Mouse (Mus musculus): Measurements from ENCODE around the gene Atp6v0c. TPM values are rescaled to one million over a fixed set of nuclear protein-coding genes. Genes with fewer than 3 reads are reported as not detected.

Atp6v0c gene
- total RNA-seq, 1 experiment = 129 TPM

DNA sequence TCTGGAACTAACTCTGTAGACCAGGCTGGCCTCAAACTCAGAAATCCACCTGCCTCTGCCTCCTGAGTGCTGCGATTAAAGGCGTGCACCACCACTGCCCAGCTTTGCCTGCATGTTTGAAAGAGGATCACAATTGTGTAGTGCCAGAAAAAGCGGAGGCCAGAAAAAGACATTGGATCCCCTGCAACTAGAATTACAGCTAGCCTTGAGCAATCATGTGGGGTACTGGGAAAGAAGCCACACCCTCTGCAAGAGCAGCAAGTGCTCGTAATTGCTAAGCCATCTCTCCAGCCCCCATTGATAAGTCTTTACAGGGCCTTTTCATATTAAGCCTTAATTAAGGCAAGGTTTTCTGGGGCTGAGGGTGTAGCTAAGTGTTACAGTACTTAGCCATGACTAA, 22.0 kb upstream of the Atp6v0c start:
- Histone ChIP-seq H3K4me1 (ENCODE audit: control insufficient read depth in 2 of 2, insufficient read depth in 2 of 2, low read length in 2 of 2, poor library complexity in 1 of 2) (peaks cover 4 to 10% of the 10 kb centered on the region in 2 experiments; a peak in 3 of 4 replicates), H3K27ac (ENCODE audit: insufficient read depth, low read depth, low read length, poor library complexity, severe bottlenecking) (no peak overlapping the region), H3K4me3 (ENCODE audit: insufficient read depth in 1 of 2, low read depth in 1 of 2, low read length in 2 of 2, poor library complexity in 1 of 2, severe bottlenecking in 1 of 2) (no peak overlapping the region), H3K36me3 (ENCODE audit: control insufficient read depth, insufficient read depth, low read length, poor library complexity, severe bottlenecking) (0 out of 2 replicates have a peak, but pooled peaks cover 2% of the 10 kb centered on the region), H3K9ac (ENCODE audit: insufficient read depth, low read depth, low read length, poor library complexity, severe bottlenecking) (no peak overlapping the region), H3K9me3 (ENCODE audit: control insufficient read depth, insufficient read depth, low read depth, low read length) (no peaks in the 10 kb centered on the region)
- TF ChIP-seq ZC3H11A (IDR thresholded peaks at IDR 0.05; ENCODE audit: borderline replicate concordance, low read depth, low read length) (no peak), MAFK (IDR thresholded peaks at IDR 0.05; ENCODE audit: insufficient read depth, low read depth, low read length) (no peak), CHD2 (IDR thresholded peaks at IDR 0.05; ENCODE audit: low read depth, low read length) (no peak), HCFC1 (IDR thresholded peaks at IDR 0.05; ENCODE audit: borderline replicate concordance, insufficient read depth, low read length) (no peak), ZNF384 (IDR thresholded peaks at IDR 0.05; ENCODE audit: low read depth, low read length) (no peak)
- no peak for DNase-seq (ENCODE audit: low read depth, low spot score)
- in situ Hi-C loops (cut with MboI; ENCODE audit: low sequenced_read_pairs in 2 of 2, unreplicated experiment in 2 of 2) = no loop called here

DNA sequence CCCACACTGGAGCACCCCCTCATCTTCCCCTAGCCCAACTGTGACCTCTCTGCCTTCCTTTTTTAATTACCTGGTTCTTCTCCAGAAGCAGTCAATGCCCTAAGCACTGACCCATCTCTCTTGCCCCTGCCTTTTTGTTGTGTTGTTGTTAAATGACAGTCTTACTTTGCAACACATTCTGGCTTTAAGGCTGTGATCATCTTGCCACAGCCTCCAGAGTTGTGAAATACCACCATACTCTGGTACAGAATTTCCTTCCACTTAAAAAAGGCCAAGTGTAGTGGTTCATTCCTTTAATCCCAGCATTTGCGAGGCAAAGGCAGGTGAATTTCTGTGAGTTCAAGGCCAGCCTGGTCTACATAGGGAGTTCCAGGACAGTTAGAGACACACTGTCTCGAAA, 21.4 kb upstream of the Atp6v0c start:
- Histone ChIP-seq H3K4me1 (ENCODE audit: control insufficient read depth in 2 of 2, insufficient read depth in 2 of 2, low read length in 2 of 2, poor library complexity in 1 of 2) (peaks cover 4 to 10% of the 10 kb centered on the region in 2 experiments; a peak in 3 of 4 replicates), H3K4me3 (ENCODE audit: insufficient read depth in 1 of 2, low read depth in 1 of 2, low read length in 2 of 2, poor library complexity in 1 of 2, severe bottlenecking in 1 of 2) (no peak overlapping the region), H3K9ac (ENCODE audit: insufficient read depth, low read depth, low read length, poor library complexity, severe bottlenecking) (no peak overlapping the region), H3K36me3 (ENCODE audit: control insufficient read depth, insufficient read depth, low read length, poor library complexity, severe bottlenecking) (peaks cover 2% of the 10 kb centered on the region; the same call in 1 of the 2 replicates), H3K27ac (ENCODE audit: insufficient read depth, low read depth, low read length, poor library complexity, severe bottlenecking) (no peak overlapping the region), H3K9me3 (ENCODE audit: control insufficient read depth, insufficient read depth, low read depth, low read length) (no peaks in the 10 kb centered on the region)
- in situ Hi-C loops (cut with MboI; ENCODE audit: low sequenced_read_pairs in 2 of 2, unreplicated experiment in 2 of 2) = no loop called here
- DNase-seq (ENCODE audit: low read depth, low spot score) = no peak
- no peak for TF ChIP-seq HCFC1 (IDR thresholded peaks at IDR 0.05; ENCODE audit: borderline replicate concordance, insufficient read depth, low read length)
- TF ChIP-seq ZC3H11A (IDR thresholded peaks at IDR 0.05; ENCODE audit: borderline replicate concordance, low read depth, low read length) = no peak

DNA sequence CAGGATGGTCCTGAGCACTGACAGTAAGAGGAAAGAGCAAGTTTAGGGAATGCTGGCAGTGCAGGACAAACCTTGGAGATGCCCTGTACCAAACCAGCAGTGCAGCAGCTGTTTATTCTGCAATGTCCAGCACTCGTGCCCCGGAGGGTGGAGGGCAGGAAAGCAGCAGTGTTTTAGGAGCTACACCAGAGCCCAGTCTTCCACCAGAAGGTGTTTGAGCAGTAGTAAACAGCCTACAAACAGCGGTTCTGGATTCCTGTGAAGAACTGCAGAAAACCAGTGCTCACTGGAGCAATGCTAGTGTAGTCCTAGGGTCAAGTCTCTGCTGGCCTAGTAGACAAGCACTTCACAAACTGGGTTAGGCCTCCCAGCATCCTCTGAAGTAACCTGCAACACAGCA, 4.8 kb upstream of the Atp6v0c start:
- Histone ChIP-seq H3K4me1 (ENCODE audit: control insufficient read depth in 2 of 2, insufficient read depth in 2 of 2, low read length in 2 of 2, poor library complexity in 1 of 2) (peaks cover 4 to 11% of the 10 kb centered on the region in 2 experiments; a peak in 3 of 4 replicates), H3K9me3 (ENCODE audit: control insufficient read depth, insufficient read depth, low read depth, low read length) (no peaks in the 10 kb centered on the region), H3K9ac (ENCODE audit: insufficient read depth, low read depth, low read length, poor library complexity, severe bottlenecking) (no peak overlapping the region), H3K27ac (ENCODE audit: insufficient read depth, low read depth, low read length, poor library complexity, severe bottlenecking) (no peak overlapping the region), H3K4me3 (ENCODE audit: insufficient read depth in 1 of 2, low read depth in 1 of 2, low read length in 2 of 2, poor library complexity in 1 of 2, severe bottlenecking in 1 of 2) (no peak overlapping the region), H3K36me3 (ENCODE audit: control insufficient read depth, insufficient read depth, low read length, poor library complexity, severe bottlenecking) (no peaks in the 10 kb centered on the region)
- no peak for TF ChIP-seq ZC3H11A (IDR thresholded peaks at IDR 0.05; ENCODE audit: borderline replicate concordance, low read depth, low read length)
- no peak for TF ChIP-seq MAFK (IDR thresholded peaks at IDR 0.05; ENCODE audit: insufficient read depth, low read depth, low read length)
- TF ChIP-seq ZNF384 (IDR thresholded peaks at IDR 0.05; ENCODE audit: low read depth, low read length) = no peak
- TF ChIP-seq HCFC1 (IDR thresholded peaks at IDR 0.05; ENCODE audit: borderline replicate concordance, insufficient read depth, low read length) = no peak
- no peak for TF ChIP-seq CHD2 (IDR thresholded peaks at IDR 0.05; ENCODE audit: low read depth, low read length)
- in situ Hi-C loops (cut with MboI; ENCODE audit: low sequenced_read_pairs in 2 of 2, unreplicated experiment in 2 of 2) = no loop called here
- no peak for DNase-seq (ENCODE audit: low read depth, low spot score)

- DNase-seq (ENCODE audit: low read depth, low spot score) = no peak
- TF ChIP-seq ZC3H11A (IDR thresholded peaks at IDR 0.05; ENCODE audit: borderline replicate concordance, low read depth, low read length) (no peak), HCFC1 (IDR thresholded peaks at IDR 0.05; ENCODE audit: borderline replicate concordance, insufficient read depth, low read length) (no peak), ZNF384 (IDR thresholded peaks at IDR 0.05; ENCODE audit: low read depth, low read length) (no peak), MAFK (IDR thresholded peaks at IDR 0.05; ENCODE audit: insufficient read depth, low read depth, low read length) (no peak), CHD2 (IDR thresholded peaks at IDR 0.05; ENCODE audit: low read depth, low read length) (no peak)
- Histone ChIP-seq H3K9ac (ENCODE audit: insufficient read depth, low read depth, low read length, poor library complexity, severe bottlenecking) (no peak overlapping the region), H3K27ac (ENCODE audit: insufficient read depth, low read depth, low read length, poor library complexity, severe bottlenecking) (no peak overlapping the region), H3K36me3 (ENCODE audit: control insufficient read depth, insufficient read depth, low read length, poor library complexity, severe bottlenecking) (no peaks in the 10 kb centered on the region), H3K4me1 (ENCODE audit: control insufficient read depth in 2 of 2, insufficient read depth in 2 of 2, low read length in 2 of 2, poor library complexity in 1 of 2) (peaks cover 4 to 11% of the 10 kb centered on the region in 2 experiments; a peak in 3 of 4 replicates), H3K9me3 (ENCODE audit: control insufficient read depth, insufficient read depth, low read depth, low read length) (no peaks in the 10 kb centered on the region), H3K4me3 (ENCODE audit: insufficient read depth in 1 of 2, low read depth in 1 of 2, low read length in 2 of 2, poor library complexity in 1 of 2, severe bottlenecking in 1 of 2) (no peak overlapping the region)
- in situ Hi-C loops (cut with MboI; ENCODE audit: low sequenced_read_pairs in 2 of 2, unreplicated experiment in 2 of 2) = no loop called here
Observed at GRCm38 (mm10) chr17:24173423-24173822, 3.9 kb upstream of the Atp6v0c start.

DNA sequence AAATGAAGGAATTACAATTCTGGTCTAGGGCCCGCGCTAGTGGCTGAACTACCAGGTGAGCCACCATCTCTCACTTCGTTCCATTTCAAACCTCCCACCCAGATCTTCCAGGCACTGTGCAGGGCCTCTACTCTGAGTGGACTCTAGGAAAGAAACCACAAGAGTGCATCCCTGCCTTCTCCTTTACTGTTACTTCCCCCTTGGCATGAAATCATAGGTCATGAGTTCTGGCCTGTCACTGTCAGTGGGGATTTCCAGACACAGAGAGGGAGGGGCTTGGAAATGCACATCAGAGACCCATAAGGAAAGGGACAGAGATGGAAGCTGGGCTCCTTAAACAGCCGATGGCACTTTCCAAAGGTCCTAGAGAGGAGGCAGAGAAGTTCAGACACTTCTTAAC, 2.2 kb upstream of the Atp6v0c start:
- Histone ChIP-seq H3K9ac (ENCODE audit: insufficient read depth, low read depth, low read length, poor library complexity, severe bottlenecking) (no peak overlapping the region), H3K4me1 (ENCODE audit: control insufficient read depth in 2 of 2, insufficient read depth in 2 of 2, low read length in 2 of 2, poor library complexity in 1 of 2) (peaks cover 8 to 14% of the 10 kb centered on the region in 2 experiments; a peak in 3 of 4 replicates), H3K9me3 (ENCODE audit: control insufficient read depth, insufficient read depth, low read depth, low read length) (no peaks in the 10 kb centered on the region), H3K4me3 (ENCODE audit: insufficient read depth in 1 of 2, low read depth in 1 of 2, low read length in 2 of 2, poor library complexity in 1 of 2, severe bottlenecking in 1 of 2) (no peak overlapping the region), H3K36me3 (ENCODE audit: control insufficient read depth, insufficient read depth, low read length, poor library complexity, severe bottlenecking) (peaks cover 9% of the 10 kb centered on the region), H3K27ac (ENCODE audit: insufficient read depth, low read depth, low read length, poor library complexity, severe bottlenecking) (no peak overlapping the region)
- in situ Hi-C loops (cut with MboI; ENCODE audit: low sequenced_read_pairs in 2 of 2, unreplicated experiment in 2 of 2) = no loop called here
- TF ChIP-seq CHD2 (IDR thresholded peaks at IDR 0.05; ENCODE audit: low read depth, low read length) (no peak), ZNF384 (IDR thresholded peaks at IDR 0.05; ENCODE audit: low read depth, low read length) (no peak), HCFC1 (IDR thresholded peaks at IDR 0.05; ENCODE audit: borderline replicate concordance, insufficient read depth, low read length) (no peak), ZC3H11A (IDR thresholded peaks at IDR 0.05; ENCODE audit: borderline replicate concordance, low read depth, low read length) (no peak), MAFK (IDR thresholded peaks at IDR 0.05; ENCODE audit: insufficient read depth, low read depth, low read length) (no peak)
- DNase-seq (ENCODE audit: low read depth, low spot score) = no peak

All from ES-E14 (cell line).